Mouse (Mus musculus) erythroblast, embryonic 14.5 days (primary cell): ENCODE measurements around the gene Mgat2.

Source experiments
- GATA1 ChIP-seq: IDR thresholded peaks from 2 replicates; pipeline ENCODE4 v1.6.1; 2012; ENCODE audit warnings: low read length, inconsistent platforms, mixed read lengths
- TAL1 ChIP-seq: IDR thresholded peaks from 3 replicates; pipeline ENCODE4 v1.6.1; 2012; ENCODE audit warnings: low read length, inconsistent platforms, mixed read lengths

GRCm38 (mm10) chr12:69204052-69204833 is 20.3 kb downstream of the Mgat2 start, which contains the start of gene Gm49384:
- TF ChIP-seq GATA1 (no peak), TAL1 (no peak)
